Mouse (Mus musculus) urinary bladder, postnatal 25 days (tissue): ENCODE results near the gene Mrpl55.
"Not testable (repeated sequence)": the region's sequence is repeated elsewhere in the genome, so short reads cannot be mapped to it uniquely, and the experiment has no call there.

Experiments used
- DNase-seq: peaks from one replicate; pipeline ENCODE4 v3.0.0; 2022; ENCODE audit warnings: low spot score

The Mrpl55 gene

DNA sequence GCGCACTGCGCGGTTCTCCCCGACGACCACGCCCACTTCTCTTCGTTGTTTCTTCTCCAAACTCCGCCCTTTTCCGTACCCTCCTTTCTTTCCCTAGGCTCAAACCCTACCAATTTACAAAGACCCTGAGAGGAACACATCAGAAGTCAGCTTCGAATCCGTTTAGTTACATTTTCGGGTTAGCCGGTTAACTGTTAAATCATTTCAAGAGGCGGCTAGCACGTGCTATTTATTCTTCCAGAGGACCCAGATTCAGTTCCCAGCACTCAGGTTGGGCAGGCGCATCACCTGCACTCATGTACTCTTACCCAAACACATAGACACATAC is 10.3 kb upstream of the Mrpl55 start, which contains the start of gene Guk1:
Guk1 (minus strand) TSS at position 154 of the 328 bp plus-strand sequence.
- no peak for DNase-seq

DNA sequence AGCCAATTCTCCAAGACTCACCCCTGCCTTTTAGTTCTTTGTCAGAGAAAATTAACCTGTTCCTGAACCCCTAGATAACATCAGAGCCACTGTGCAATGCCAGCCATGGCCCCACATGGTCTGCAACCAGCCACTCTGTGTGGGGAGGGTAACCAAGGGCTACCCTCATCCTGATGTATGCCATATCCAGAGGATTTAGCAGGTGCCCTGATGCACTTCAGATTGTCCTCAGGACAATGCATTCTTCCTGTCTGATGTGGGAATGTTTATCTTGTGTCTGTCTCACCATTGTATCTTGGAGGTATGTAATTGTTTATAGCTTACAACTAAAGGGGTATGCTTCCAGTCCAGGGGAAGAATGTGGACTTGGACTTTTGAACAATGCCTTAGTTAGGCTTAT is 6.1 kb upstream of the Mrpl55 start:
- DNase-seq, result no peak

- DNase-seq, result no peak
Observed at GRCm38 (mm10) chr11:59201216-59202002, 877 bp upstream of the Mrpl55 start.

DNA sequence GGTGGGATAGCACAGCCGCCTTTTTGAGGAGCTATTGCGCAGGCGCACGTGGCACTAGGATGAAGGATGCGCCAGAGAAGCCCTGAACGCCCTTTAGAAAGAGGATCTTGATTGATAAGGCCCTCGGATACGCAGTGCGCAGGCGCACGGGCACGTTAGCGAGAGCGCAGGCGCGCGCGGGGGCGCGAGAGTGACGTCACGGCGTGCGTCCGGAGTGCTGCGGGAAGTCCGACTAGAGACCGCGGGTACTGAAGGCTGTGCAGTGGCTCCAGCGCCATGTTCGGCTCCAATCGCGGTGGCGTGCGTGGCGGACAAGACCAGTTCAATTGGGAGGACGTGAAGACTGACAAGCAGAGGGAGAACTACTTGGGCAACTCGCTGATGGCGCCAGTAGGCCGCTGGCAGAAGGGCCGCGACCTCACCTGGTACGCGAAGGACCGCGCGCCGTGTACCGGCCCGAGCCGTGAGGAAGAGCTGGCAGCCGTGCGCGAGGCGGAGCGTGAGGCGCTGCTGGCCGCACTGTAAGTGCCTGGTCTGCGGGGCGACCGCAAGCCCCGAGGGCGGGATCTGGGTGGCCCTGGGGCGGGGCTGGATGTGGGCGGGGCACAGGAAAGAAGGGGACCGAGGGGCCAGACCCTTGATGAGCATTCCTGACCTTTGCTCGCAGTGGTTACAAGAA is 6.0 kb downstream of the Mrpl55 start, which contains the start of gene 2310033P09Rik:
2310033P09Rik (plus strand) TSS at position 169 of the 679 bp plus-strand sequence.
- peak; percentile 90 for DNase-seq

DNA sequence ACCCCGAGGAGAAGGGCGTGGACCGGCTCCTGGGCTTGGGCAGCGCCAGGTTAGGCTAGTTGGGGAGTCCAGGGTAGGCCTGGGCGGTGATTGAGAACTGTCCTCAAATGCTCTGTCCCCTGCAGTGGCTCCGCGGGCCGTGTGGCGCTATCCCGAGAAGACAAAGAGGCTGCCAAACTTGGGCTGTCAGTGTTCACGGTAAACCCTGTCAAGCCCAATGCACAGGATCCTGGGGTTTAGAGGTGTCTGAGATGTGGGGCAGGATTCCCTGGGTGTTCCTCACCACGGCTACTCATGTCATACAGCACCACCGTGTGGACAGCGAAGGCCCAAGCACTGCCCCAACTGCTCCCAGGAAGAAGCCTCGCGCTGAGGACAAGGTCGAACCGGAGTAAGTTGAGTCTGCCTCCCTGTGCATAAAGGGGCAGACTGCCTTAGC is 6.7 kb downstream of the Mrpl55 start:
- DNase-seq, result peak; percentile 53

- no peak for DNase-seq
Observed at GRCm38 (mm10) chr11:59209580-59209979, 7.3 kb downstream of the Mrpl55 start.

DNA sequence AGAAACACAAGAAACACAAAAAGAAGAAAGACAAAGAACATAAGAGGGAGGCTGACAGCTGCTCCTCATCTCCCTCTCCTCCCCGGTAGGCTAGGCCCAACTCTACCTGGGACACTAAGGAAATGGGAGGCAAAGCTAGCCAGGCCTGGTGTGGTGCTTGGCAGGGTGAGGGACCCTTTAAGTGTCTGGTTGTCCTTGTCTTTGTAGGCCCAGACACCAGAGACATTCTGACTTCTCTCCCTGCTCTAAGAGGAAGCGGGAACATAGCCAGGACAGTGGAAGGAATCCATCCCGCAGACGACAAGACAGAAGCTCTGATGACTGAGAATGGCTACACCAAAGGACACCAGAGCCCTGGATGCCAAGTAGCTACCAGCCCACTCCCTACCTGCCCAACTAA is 7.7 kb downstream of the Mrpl55 start:
- DNase-seq, result no peak

GRCm38 (mm10) chr11:59211561-59211960 is 9.3 kb downstream of the Mrpl55 start:
- DNase-seq, result not testable (repeated sequence)

- not testable (repeated sequence) for DNase-seq
Observed at GRCm38 (mm10) chr11:59212320-59212719, 10.0 kb downstream of the Mrpl55 start.

GRCm38 (mm10) chr11:59212892-59213494 is 10.7 kb downstream of the Mrpl55 start:
- DNase-seq, result no peak

- no peak for DNase-seq
Observed at GRCm38 (mm10) chr11:59216955-59217354, 14.7 kb downstream of the Mrpl55 start.

DNA sequence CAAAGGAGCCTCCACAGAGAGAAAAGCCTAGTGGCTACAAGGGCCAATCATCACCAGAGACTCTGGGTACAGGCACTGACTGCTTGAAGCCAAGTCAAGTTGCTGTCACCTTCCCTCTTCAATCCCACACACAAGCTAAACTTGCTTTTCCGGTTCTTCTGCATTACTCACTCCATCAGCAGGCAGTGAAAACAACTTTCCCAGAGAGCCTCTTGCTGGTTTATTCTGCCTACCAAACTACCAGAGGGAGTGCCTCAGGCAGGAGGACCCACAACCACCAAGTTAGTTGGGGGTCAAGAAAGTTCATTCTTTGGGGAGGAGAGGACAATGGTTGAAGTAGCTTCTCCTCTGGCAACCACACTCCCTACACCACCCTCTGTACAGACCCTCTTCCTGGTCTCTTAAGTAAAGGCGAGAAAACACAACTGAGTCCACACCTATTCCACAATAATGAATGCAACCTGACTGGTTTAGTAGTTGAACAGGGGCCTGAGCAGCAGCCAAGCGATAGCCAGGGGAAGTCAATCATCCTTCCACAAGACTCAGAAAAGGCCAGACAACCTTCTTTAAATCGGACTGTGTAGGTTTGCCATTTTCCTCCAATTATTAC is 16.2 kb downstream of the Mrpl55 start:
- DNase-seq, result peak; percentile 45

- no peak for DNase-seq
Observed at GRCm38 (mm10) chr11:59219064-59219463, 16.8 kb downstream of the Mrpl55 start.

DNA sequence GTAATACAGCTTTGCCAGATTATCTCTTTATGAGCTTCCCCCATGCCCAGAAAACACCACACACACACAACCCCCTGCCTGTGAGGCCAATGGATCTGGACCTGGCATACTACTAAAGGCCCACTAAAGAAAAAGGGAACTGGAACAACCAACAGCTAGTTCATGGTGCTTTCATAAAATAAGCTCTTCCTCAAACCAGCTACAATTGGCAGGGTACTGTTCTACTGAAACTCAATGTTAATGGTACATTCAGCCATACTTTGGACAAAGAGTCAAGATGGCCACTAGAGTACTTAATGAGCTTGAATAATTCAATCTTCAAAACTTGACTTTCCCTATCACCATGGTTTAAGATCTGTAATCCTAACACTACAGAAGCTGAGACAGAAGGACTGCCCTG is 19.3 kb downstream of the Mrpl55 start:
- no peak for DNase-seq

- DNase-seq, result no peak
Observed at GRCm38 (mm10) chr11:59222306-59222705, 20.0 kb downstream of the Mrpl55 start.

DNA sequence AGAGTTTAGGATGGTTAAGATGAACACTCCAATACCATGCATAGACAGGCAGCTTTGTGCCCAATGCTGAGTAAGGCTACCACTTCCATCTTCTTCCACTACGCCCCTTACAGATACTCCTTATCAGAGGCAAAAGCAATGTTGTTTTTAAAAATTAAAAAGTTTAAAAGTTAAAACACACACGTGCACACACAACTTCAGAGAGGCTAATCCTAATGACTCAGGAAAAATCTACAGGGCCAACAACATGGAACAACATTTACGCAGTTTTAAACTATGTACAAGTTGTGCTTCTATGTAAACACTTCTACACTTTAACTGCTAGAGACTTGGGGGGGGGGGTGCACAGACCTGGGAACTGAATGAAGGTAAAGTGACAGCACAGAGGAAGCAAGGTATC is 21.7 kb downstream of the Mrpl55 start:
- no peak for DNase-seq

- no peak for DNase-seq
Observed at GRCm38 (mm10) chr11:59224470-59224869, 22.2 kb downstream of the Mrpl55 start.

DNA sequence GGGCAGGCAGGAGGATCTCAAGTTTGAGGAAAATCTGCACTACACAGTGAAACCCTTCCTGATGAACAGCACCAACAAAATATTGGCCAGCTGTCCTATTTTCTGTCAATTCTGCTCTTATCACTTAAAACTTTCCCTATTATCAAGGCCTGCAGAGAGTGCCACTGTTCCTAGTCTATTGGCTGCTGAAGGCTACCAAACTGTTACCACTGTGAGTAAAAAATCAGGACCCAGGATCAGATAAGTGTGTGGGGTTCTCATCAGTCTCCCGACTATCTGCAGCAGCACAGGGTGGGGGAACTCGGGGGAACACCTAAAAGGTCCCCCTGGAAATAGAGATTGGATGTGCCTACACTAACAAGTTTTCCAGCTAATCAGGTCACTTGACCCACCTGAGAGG is 22.9 kb downstream of the Mrpl55 start:
- DNase-seq, result no peak

DNA sequence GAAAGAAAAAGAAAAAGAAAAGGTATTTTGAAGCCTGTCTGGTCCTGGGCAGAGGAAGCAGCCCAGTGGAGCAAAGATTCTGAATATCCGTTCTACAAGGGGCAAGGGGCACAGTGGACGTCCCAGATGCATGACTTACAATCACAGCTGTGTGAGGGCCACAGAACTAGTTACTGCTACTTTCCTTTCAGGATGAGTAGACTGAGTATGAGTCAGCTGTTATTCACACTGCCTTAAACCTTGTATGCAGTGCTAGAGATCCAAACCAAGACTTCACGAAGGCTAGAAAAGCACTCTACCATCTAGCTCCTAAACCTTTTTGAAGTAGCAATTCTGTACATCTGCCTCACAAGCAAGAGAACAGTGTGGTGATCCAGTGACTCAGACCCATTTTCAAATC is 24.0 kb downstream of the Mrpl55 start:
- DNase-seq, result no peak

DNA sequence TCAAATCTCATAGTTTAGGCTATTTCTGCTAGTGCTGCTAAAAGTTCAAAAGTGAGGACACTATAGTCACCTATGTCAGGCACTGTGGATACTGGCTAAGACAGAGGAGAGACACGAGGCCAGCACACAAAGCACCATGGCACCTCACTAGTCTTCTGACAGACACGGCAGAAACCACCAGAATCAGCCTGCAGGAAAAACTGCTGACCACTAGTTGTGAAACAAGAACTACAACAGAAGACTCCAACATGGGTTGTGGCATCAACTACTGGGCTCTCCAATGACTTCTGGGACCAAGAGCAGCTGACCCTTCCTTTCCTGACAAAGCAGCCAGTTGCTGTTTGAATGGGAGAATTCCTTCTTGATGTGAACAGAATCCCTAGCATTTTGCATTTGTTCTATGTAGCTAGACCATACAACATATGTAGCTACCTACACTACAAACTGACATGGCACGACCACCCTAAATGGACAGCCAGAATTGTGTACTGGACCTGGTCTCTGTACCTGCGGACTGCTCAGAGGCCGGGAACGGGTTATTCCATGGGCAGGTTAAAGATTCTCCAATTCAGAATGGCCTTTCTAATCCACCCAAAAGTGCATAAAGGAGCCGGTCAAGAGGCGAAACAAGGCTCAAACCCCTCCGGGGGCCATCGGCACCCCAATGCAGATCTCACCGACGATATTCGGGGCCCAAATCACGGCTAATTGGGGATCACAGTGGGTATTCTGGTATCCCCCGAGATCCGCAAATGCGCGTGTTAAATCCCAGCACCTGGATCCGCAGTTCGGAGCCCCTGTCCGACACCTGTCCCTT is 24.7 kb downstream of the Mrpl55 start:
- DNase-seq, result no peak

- no peak for DNase-seq
Observed at GRCm38 (mm10) chr11:59227604-59228121, 25.4 kb downstream of the Mrpl55 start.
